In genomic region chr1:119051938-119052551, GRCm38 (mm10) we compare ENCODE assay signal across 8 mouse cellular contexts. TPM values are rescaled to one million over a fixed set of nuclear protein-coding genes. Genes with fewer than 3 reads are reported as not detected.
DNase-seq lines count a peak whose midpoint lies in the region; ATAC-seq and TF ChIP-seq lines count a peak whose summit lies in the region.

No protein-coding gene starts in this region.

- H3K27me3 ChIP-seq in embryonic facial prominence, embryonic 11.5 days (ENCODE audit: control insufficient read depth, insufficient read depth, low read length): no peaks in the 10 kb centered on the region
- peaks cover 4% of the 10 kb centered on the region for H3K27me3 ChIP-seq in hindbrain, embryonic 16.5 days (replicated peaks; ENCODE audit: control insufficient read depth, insufficient read depth, low read length)
- H3K27me3 ChIP-seq in midbrain, postnatal 0 days (ENCODE audit: insufficient read depth, low read length): peaks cover 23% of the 10 kb centered on the region

- TF ChIP-seq CTCF in left cerebral cortex, adult 2 months (IDR thresholded peaks at IDR 0.05): no peak
- TF ChIP-seq CTCF in midbrain, postnatal 0 days (IDR thresholded peaks at IDR 0.05): no peak

- H3K27ac ChIP-seq in left cerebral cortex, adult 2 months: peak overlapping the region; percentile 38
- peak overlapping the region; percentile 96 for H3K27ac ChIP-seq in embryonic facial prominence, embryonic 11.5 days (replicated peaks; ENCODE audit: low read depth, low read length)
- H3K27ac ChIP-seq in hindbrain, embryonic 16.5 days (ENCODE audit: low read depth, low read length): peak overlapping the region; percentile 75
- H3K27ac ChIP-seq in midbrain, postnatal 0 days (ENCODE audit: low read depth, low read length): no peak overlapping the region

- intact Hi-C loops in left cerebral cortex, adult 2 months (cut with DNase I): loop anchor here (5.0 kb wide), 2 partner anchors 70 to 140 kb away; no protein-coding TSS in a partner anchor

- H3K4me2 ChIP-seq in embryonic facial prominence, embryonic 11.5 days (ENCODE audit: low read depth, low read length): peak overlapping the region; percentile 53
- peak overlapping the region; percentile 82 for H3K4me2 ChIP-seq in hindbrain, embryonic 16.5 days (ENCODE audit: low read length)
- H3K4me2 ChIP-seq in midbrain, postnatal 0 days (ENCODE audit: low read depth, low read length, poor library complexity, severe bottlenecking): peak overlapping the region; percentile 98

- peak overlapping the region; percentile 53 for H3K4me3 ChIP-seq in left cerebral cortex, adult 2 months
- H3K4me3 ChIP-seq in embryonic facial prominence, embryonic 11.5 days (ENCODE audit: low read depth, low read length): peak overlapping the region; percentile 55
- peak overlapping the region; percentile 52 for H3K4me3 ChIP-seq in hindbrain, embryonic 16.5 days (ENCODE audit: low read length)
- H3K4me3 ChIP-seq in midbrain, postnatal 0 days (ENCODE audit: low read depth, low read length): peak overlapping the region; percentile 45

- under 1% methylated on average over 21 of the region's 21 CpGs for WGBS in embryonic facial prominence, embryonic 11.5 days
- WGBS in hindbrain, embryonic 16.5 days: 1% methylated on average over 21 of the region's 21 CpGs
- 0% methylated on average over 21 of the region's 21 CpGs for WGBS in midbrain, postnatal 0 days

- H3K9ac ChIP-seq in embryonic facial prominence, embryonic 11.5 days (replicated peaks; ENCODE audit: low read length): peak overlapping the region; percentile 76
- H3K9ac ChIP-seq in hindbrain, embryonic 16.5 days (ENCODE audit: low read depth, low read length): peak overlapping the region; percentile 61
- H3K9ac ChIP-seq in midbrain, postnatal 0 days (replicated peaks; ENCODE audit: low read length, poor library complexity, severe bottlenecking): no peak overlapping the region; the same call in 1 of the 2 replicates

- 0 out of 2 replicates have a peak, but pooled peaks have one; percentile 3 for ATAC-seq in embryonic facial prominence, embryonic 11.5 days (replicated peaks; ENCODE audit: insufficient number of reproducible peaks, low FRiP score, low TSS enrichment, low read depth)
- ATAC-seq in hindbrain, embryonic 16.5 days: no peak
- no peak for ATAC-seq in midbrain, postnatal 0 days (ENCODE audit: low FRiP score)

- H3K36me3 ChIP-seq in embryonic facial prominence, embryonic 11.5 days (replicated peaks; ENCODE audit: control insufficient read depth, insufficient read depth, low read depth, low read length): no peaks in the 10 kb centered on the region
- H3K36me3 ChIP-seq in hindbrain, embryonic 16.5 days (ENCODE audit: control insufficient read depth, insufficient read depth, low read length): no peaks in the 10 kb centered on the region
- H3K36me3 ChIP-seq in midbrain, postnatal 0 days (ENCODE audit: insufficient read depth, low read length): no peaks in the 10 kb centered on the region

- no peak for DNase-seq in left cerebral cortex, adult 2 months (ENCODE audit: extremely low spot score in 1 of 2, low spot score in 2 of 2)
- no peak for DNase-seq in left cerebral cortex, adult 9 months (ENCODE audit: low spot score in 2 of 2)
- DNase-seq in embryonic facial prominence, embryonic 11.5 days (ENCODE audit: low spot score): peak; percentile 80
- peak; percentile 53 for DNase-seq in midbrain, postnatal 0 days (ENCODE audit: low spot score)
- no peak for DNase-seq in thymus, postnatal 4 days
- DNase-seq in spleen, adult 18-20 months: no peak
- DNase-seq in ovary, postnatal 36 days (ENCODE audit: low spot score): no peak

- H3K9me3 ChIP-seq in embryonic facial prominence, embryonic 11.5 days (replicated peaks; ENCODE audit: control insufficient read depth, low read length): no peaks in the 10 kb centered on the region
- H3K9me3 ChIP-seq in hindbrain, embryonic 16.5 days (ENCODE audit: control insufficient read depth, low read length): no peaks in the 10 kb centered on the region
- no peaks in the 10 kb centered on the region for H3K9me3 ChIP-seq in midbrain, postnatal 0 days (ENCODE audit: low read length)

- peaks cover 4% of the 10 kb centered on the region for H3K4me1 ChIP-seq in embryonic facial prominence, embryonic 11.5 days (ENCODE audit: control insufficient read depth, insufficient read depth, low read length)
- H3K4me1 ChIP-seq in hindbrain, embryonic 16.5 days (ENCODE audit: control insufficient read depth, insufficient read depth, low read depth, low read length): peaks cover 46% of the 10 kb centered on the region
- peaks cover 7% of the 10 kb centered on the region for H3K4me1 ChIP-seq in midbrain, postnatal 0 days (ENCODE audit: insufficient read depth, low read length)

RNA-seq across cellular contexts. Expression of gene Gli2, which starts 1.4 kb away (rescaled TPM):
- 1 to 10 TPM; 3.4 TPM for total RNA-seq in left cerebral cortex, adult 2 months (2021)
- 13.3 and 14.0 TPM in 2 replicates for polyA plus RNA-seq in embryonic facial prominence, embryonic 11.5 days (2014; fragmentation: Nextera tagmentation; extraction: Ambion mirVana)
- 1.8 and 2.1 TPM in 2 replicates for polyA plus RNA-seq in hindbrain, embryonic 16.5 days (2015; fragmentation: Nextera tagmentation; extraction: Ambion mirVana)
- 3.3 and 4.7 TPM in 2 replicates for total RNA-seq in midbrain, postnatal 0 days (2014; rRNA removed)
- polyA plus RNA-seq in midbrain, postnatal 0 days (2015; fragmentation: Nextera tagmentation; extraction: Ambion mirVana): 0.77 and 0.84 TPM in 2 replicates

Comparison
In these comparisons a context has a peak if more than half of its experiments do, and no peak if none do; other contexts are left out.
1. DNase-seq: peak in embryonic facial prominence, embryonic 11.5 days (single experiment) and midbrain, postnatal 0 days (single experiment); none in left cerebral cortex, adult 2 months (0 of 2), left cerebral cortex, adult 9 months (0 of 2), thymus, postnatal 4 days (single experiment), spleen, adult 18-20 months (0 of 2) and ovary, postnatal 36 days (single experiment).
2. Peak in every context shown above with its lines, with median percentiles within 50 percentile points of each other: H3K4me3 ChIP-seq and H3K4me2 ChIP-seq.